Mouse (Mus musculus): ENCODE results near the gene Cdk6. TPM values are rescaled to one million over a fixed set of nuclear protein-coding genes. Genes with fewer than 3 reads are reported as not detected.

Gene Cdk6
- total and polyA plus RNA-seq, 3 experiments, result 79.0 to 318 (median 197) TPM

DNA sequence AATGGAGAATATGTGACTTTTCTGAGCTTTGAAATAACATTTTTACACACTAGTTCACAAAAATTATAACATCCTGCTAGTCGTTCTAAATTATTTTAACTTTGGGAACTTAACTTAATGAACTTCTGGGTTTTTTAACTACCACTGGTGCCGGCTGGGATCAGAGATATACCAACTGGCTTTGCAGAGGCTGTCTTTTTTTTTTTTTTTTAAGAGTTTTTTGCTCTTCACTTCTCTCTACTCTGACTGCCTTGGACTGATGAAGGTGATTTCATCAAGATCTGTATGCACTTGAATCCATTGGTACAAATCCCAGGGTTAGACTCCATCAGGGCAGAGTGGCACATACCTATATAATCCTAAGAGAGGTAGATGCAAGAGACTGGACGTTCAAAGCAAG lies 11.5 kb downstream of the Cdk6 start:
- Histone ChIP-seq H3K36me3 (ENCODE audit: control insufficient read depth in 1 of 2, insufficient read depth in 2 of 2, low read length in 2 of 2) (peaks cover 32 to 80% of the 10 kb centered on the region in 2 experiments), H3K27me3 (ENCODE audit: control insufficient read depth in 1 of 2, insufficient read depth in 2 of 2, low read length in 2 of 2) (no peaks in the 10 kb centered on the region), H3K9ac (ENCODE audit: control insufficient read depth, low read depth, low read length, poor library complexity, severe bottlenecking) (no peak overlapping the region; the same call in 1 of the 2 replicates), H3K9me3 (replicated peaks; ENCODE audit: insufficient read depth, low read length) (no peaks in the 10 kb centered on the region), H3K4me1 (ENCODE audit: control insufficient read depth in 1 of 2, insufficient read depth in 2 of 2, low read length in 2 of 2) (peaks cover 42 to 52% of the 10 kb centered on the region in 2 experiments), H3K79me2 (ENCODE audit: control insufficient read depth, insufficient read depth, low read length, poor library complexity) (peaks cover 75% of the 10 kb centered on the region), H3K27ac (ENCODE audit: control insufficient read depth, low read depth, low read length) (peak overlapping the region; percentile 70), H3K4me3 (ENCODE audit: control insufficient read depth in 1 of 2, insufficient read depth in 1 of 2, low read depth in 2 of 2, low read length in 2 of 2) (no peak overlapping the region)
- DNase-seq (ENCODE audit: low read depth, low spot score), result no peak
- no peak for TF ChIP-seq POLR2AphosphoS5 (IDR thresholded peaks at IDR 0.05; ENCODE audit: borderline replicate concordance, low read depth, low read length)
- no peak for TF ChIP-seq TBP (IDR thresholded peaks at IDR 0.05; ENCODE audit: low read depth, low read length)
- no peak for TF ChIP-seq ETS1 (IDR thresholded peaks at IDR 0.05; ENCODE audit: low read depth, low read length)
- TF ChIP-seq NRF1 (IDR thresholded peaks at IDR 0.05; ENCODE audit: insufficient read depth, low read depth, low read length, poor library complexity, severe bottlenecking), result no peak
- TF ChIP-seq USF1 (IDR thresholded peaks at IDR 0.05; ENCODE audit: low read depth, low read length), result no peak
- TF ChIP-seq TAL1 (IDR thresholded peaks at IDR 0.05; ENCODE audit: low read length), result no peak; the same call in 1 of the 2 replicates
- TF ChIP-seq EP300 (IDR thresholded peaks at IDR 0.05; ENCODE audit: low read depth in 1 of 2, low read length in 2 of 2), result peak in 1 of 2 experiments; percentile 67; a peak in 2 of 4 replicates
- no peak for TF ChIP-seq MAFK (IDR thresholded peaks at IDR 0.05; ENCODE audit: borderline replicate concordance, low read depth, low read length)
- no peak for TF ChIP-seq MAZ (IDR thresholded peaks at IDR 0.05; ENCODE audit: low read depth, low read length)
- no peak for TF ChIP-seq USF2 (IDR thresholded peaks at IDR 0.05; ENCODE audit: borderline replicate concordance in 1 of 2, insufficient read depth in 1 of 2, low read depth in 1 of 2, low read length in 2 of 2)
- no peak for TF ChIP-seq KAT2A (conservative IDR thresholded peaks at IDR 0.05; ENCODE audit: low read depth, low read length)
- TF ChIP-seq RAD21 (IDR thresholded peaks at IDR 0.05; ENCODE audit: low read depth, low read length), result no peak
- no peak for TF ChIP-seq ZMIZ1 (IDR thresholded peaks at IDR 0.05; ENCODE audit: low read depth, low read length)
- TF ChIP-seq GATA1 (IDR thresholded peaks at IDR 0.05; ENCODE audit: low read depth, low read length), result 0 out of 2 replicates have a peak, but pooled peaks have one; percentile 3
- TF ChIP-seq GABPA (IDR thresholded peaks at IDR 0.05; ENCODE audit: low read depth, low read length), result no peak
- no peak for TF ChIP-seq CTCF (IDR thresholded peaks at IDR 0.05 in 2 of 3, conservative IDR thresholded peaks at IDR 0.05 in 1 of 3; ENCODE audit: control insufficient read depth in 1 of 3, insufficient read depth in 1 of 3, low read depth in 2 of 3, low read length in 3 of 3, poor library complexity in 1 of 3, severe bottlenecking in 1 of 3)
- no peak for TF ChIP-seq MXI1 (IDR thresholded peaks at IDR 0.05; ENCODE audit: low read depth, low read length)
- TF ChIP-seq TCF12 (IDR thresholded peaks at IDR 0.05; ENCODE audit: low read depth, low read length), result peak; percentile 34; the same call in 1 of the 2 replicates
- TF ChIP-seq SIN3A (IDR thresholded peaks at IDR 0.05; ENCODE audit: low read length), result no peak
- no peak for TF ChIP-seq SMC3 (IDR thresholded peaks at IDR 0.05; ENCODE audit: low read depth, low read length)
- no peak for TF ChIP-seq POLR2A (IDR thresholded peaks at IDR 0.05; ENCODE audit: control insufficient read depth in 1 of 2, insufficient read depth in 1 of 2, low read depth in 1 of 2, low read length in 2 of 2, poor library complexity in 1 of 2)
- no peak for TF ChIP-seq POLR2AphosphoS2 (IDR thresholded peaks at IDR 0.05; ENCODE audit: low read length)
- TF ChIP-seq ZNF384 (IDR thresholded peaks at IDR 0.05; ENCODE audit: low read depth, low read length), result peak; percentile 92
- no peak for TF ChIP-seq MAX (IDR thresholded peaks at IDR 0.05; ENCODE audit: low read length)
- no peak for TF ChIP-seq MYC (IDR thresholded peaks at IDR 0.05; ENCODE audit: low read depth, low read length)
- TF ChIP-seq CHD2 (IDR thresholded peaks at IDR 0.05; ENCODE audit: low read length), result no peak
